Mouse (Mus musculus): ENCODE measurements around the gene Gpr63. TPM values are rescaled to one million over a fixed set of nuclear protein-coding genes. Genes with fewer than 3 reads are reported as not detected.
"Not testable (repeated sequence)": the region's sequence is repeated elsewhere in the genome, so short reads cannot be mapped to it uniquely, and the experiment has no call there.

Gpr63 gene
- total RNA-seq (2021) (1 to 10 TPM; 3.8 to 5.4 TPM), polyA plus RNA-seq (2012; rRNA removed) (4.5 and 5.9 TPM in 2 replicates)
- long read RNA-seq = 0 reads

DNA sequence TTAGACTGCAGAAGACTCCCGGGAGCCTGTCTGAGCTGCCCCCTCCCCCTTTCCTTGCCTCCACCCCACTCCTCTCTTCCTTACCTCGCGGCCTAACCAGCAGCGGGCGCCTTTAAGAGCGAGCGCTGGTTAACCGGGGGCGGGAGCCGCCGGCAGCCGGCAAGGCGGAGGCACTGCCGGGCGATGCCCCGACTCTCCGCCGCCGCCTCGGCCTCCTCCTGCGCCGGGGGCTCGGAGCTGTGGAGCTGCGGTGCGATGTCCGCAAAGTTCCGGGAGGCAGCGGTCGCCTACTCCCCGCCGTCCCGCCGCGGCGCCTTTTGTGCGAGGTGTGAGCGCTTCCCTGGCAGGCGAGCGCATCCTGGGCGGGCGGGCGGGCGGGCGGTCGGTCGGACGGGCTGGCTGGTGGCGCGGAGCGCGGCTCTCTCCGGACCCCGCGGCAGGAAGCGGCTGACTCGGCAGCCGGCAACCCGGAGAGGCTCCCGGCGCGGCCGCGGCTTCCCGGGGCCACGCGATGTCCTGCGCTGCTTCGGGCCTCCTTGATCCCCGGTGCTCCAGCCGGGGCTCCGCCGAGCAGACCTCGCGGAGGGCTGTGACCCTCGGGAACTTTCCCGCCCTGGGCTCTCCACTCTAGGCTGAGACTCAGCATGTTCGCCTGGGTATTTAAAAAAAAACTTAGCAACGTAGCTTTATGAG lies at the start of gene Gpr63:
Gpr63 (plus strand) TSS at position 109 of the 693 bp plus-strand sequence.
- peak; percentile 83 for DNase-seq

DNA sequence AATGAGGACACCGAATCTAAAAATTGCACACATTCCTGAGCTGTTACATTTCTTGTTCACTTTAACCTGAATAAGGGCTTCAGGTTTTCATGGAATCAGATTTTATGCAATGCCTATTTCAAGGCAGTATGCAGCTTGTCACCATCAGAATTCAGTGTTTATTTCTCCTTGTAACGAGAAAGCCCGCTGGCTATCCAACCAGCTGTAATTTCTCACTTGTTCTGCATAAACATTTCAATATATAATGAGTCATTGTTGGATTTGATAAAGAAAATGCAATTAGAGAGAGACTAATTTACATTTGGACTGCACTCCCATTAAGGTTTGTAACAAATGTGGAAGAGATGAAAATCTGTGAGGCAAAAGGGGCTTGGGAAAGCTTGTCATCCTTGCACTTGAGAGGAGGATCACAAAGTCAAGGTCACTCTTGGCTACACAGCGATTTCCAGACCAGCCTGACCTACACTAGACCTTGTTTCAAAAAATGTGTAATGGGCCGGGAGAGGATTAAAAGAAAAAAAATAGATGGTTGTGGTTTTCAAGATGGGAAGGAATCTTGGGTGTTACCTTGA lies 46.1 kb upstream of the Gpr63 start:
- no peak for DNase-seq

GRCm38 (mm10) chr4:24924726-24925125 lies 41.5 kb upstream of the Gpr63 start:
- no peak for DNase-seq

DNA sequence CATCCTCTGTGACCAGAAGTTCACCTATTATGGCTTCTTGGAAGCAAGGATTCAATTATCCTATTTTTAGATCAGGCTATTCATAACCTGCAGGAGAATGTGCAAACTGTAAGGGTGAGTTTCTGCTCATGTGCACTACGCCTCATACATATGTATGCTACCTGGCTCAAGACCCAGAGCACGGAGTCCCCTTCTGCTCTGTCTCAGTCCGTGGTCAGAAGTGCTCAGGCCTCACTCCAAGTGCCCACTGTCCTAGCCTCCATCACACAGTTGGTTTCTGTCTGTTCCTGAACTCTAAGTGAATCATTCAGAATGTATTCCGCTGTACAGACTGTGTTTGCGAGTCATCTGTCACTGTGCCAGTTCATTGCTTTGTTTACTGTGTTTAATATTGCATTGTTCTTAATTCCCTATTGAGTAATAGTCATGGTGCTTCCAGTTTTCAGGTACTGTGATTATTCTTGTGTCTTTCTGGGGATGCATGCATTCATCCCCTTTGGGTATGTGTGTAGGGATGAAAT lies 37.9 kb upstream of the Gpr63 start:
- no peak for DNase-seq

- DNase-seq = no peak
These were observed 37.3 kb upstream of the Gpr63 start for GRCm38 (mm10) chr4:24928926-24929325.

- DNase-seq = no peak
These were observed 23.3 kb upstream of the Gpr63 start for GRCm38 (mm10) chr4:24942728-24943424.

- DNase-seq = no peak
These were observed 299 bp upstream of the Gpr63 start for GRCm38 (mm10) chr4:24965918-24966298.

- DNase-seq = no peak
These were observed 1.0 kb downstream of the Gpr63 start for GRCm38 (mm10) chr4:24967251-24967650.

GRCm38 (mm10) chr4:24978589-24978988 lies 12.4 kb downstream of the Gpr63 start:
- DNase-seq = no peak

GRCm38 (mm10) chr4:24985612-24986011 lies 19.4 kb downstream of the Gpr63 start:
- no peak for DNase-seq

DNA sequence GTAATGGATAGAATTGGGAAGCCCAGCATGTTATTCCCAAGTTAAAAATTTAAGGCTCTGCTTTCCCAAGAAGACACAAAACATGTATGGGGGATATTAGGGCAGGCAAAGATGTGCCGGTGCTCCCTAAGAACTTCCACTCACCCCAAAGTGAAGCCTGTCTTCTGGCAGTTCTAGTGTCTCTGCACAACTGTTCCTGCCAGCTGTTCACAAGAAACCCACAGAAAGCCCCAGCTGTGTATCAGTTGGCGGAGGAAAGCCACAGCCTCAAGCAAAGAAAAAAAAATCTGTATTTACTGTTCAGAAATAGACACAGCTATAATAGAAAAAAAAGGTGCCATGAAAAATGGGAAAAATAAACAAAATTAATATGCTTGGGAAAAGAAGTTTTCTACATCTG lies 25.3 kb downstream of the Gpr63 start:
- DNase-seq = no peak

- not testable (repeated sequence) for DNase-seq
These were observed 43.1 kb downstream of the Gpr63 start for GRCm38 (mm10) chr4:25009328-25009727.

DNA sequence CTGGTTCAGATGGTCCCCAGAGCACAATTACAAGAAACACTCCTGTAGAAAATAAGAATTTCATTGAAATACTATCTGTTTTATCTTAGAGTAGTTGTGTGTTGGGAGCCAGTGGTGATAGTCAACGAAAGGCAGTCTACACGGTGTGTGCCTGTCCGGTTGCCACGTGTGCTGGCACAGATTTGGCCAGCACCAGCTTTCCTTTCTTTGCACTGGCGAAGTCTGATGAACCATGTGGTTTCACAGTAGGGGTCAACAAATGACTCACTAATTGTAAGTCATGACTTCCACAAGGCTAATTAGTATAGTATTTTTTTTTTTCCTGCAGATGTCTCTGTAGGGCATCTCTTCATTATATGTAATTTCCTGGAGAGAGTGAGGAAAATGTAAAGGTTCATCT lies 45.6 kb downstream of the Gpr63 start:
- no peak for DNase-seq

GRCm38 (mm10) chr4:25012726-25013125 lies 46.5 kb downstream of the Gpr63 start:
- no peak for DNase-seq

- DNase-seq = no peak
These were observed 48.9 kb downstream of the Gpr63 start for GRCm38 (mm10) chr4:25015017-25015655.

DNA sequence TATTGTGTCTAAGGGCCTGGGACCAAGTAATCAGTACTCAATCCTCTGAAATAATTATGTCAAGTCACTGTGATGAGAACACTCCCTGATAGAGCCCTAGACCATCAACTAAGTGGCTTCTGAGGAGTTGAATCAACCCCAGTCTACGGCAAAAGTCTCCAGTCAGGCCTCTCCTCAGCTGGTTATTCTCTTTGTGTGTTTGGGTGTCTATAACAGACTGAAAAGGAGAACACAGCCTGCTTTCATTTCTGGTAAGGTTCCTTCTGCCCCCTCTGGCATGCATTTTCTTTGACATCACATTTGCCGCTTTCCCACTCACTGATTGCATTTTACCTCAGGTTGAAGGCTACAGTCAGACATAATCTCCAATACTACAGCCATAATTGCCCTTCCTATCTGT lies 62.0 kb downstream of the Gpr63 start:
- DNase-seq = no peak

- peak; percentile 5 for DNase-seq
These were observed 62.5 kb downstream of the Gpr63 start for GRCm38 (mm10) chr4:25028752-25029151.

GRCm38 (mm10) chr4:25029875-25030274 lies 63.7 kb downstream of the Gpr63 start:
- DNase-seq = no peak

GRCm38 (mm10) chr4:25035158-25035791 lies 69.1 kb downstream of the Gpr63 start:
- DNase-seq = peak; percentile 23

DNA sequence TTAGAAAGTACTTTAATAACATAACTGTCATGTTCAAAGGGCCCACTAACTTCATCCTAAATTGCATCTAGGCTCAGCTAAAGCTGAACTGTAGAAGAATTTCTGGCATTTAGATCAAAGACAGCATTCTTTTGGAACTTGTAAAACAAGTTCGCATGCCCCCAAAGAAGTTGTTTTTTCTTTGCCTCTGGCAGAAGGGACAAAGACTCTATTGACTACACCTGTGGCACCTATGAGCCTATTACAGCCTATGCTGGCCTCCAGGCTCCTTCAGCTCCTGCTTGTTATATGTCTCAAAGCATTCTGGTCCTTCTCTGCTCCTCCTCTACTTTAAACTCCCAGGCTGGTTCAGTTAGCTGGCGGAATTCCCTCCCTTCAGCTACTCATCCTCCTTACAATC lies 69.6 kb downstream of the Gpr63 start:
- no peak for DNase-seq

DNA sequence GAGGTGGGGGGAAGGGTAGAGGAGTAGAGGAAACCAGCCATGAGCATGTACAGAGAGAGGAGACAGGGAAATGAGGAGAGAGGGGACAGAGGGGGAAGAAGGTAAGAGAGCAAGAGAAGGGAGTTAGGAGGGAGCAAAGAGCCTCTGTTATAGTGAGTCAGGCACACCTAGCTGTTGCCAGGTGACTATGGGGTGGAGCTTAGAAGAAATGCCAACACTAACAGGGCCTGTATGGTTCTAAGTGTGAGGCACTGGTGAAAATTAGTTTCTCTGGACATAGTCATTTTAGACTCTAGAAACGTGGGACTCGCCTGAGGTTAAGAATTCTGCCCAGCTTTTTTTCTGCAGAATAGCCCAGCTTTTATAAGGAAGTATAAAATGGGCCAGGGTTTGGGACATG lies 71.1 kb downstream of the Gpr63 start:
- no peak for DNase-seq

GRCm38 (mm10) chr4:25055541-25055940 lies 89.3 kb downstream of the Gpr63 start:
- not testable (repeated sequence) for DNase-seq
